Mouse (Mus musculus): ENCODE results near the gene Fgg.

GRCm38 (mm10) chr3:83042451-83042850 lies 34.9 kb downstream of the Fgg start:
- TF ChIP-seq CTCF (IDR thresholded peaks at IDR 0.05; ENCODE audit: low read depth): no peak
- TF ChIP-seq EP300 (optimal IDR thresholded peaks at IDR 0.05): no peak

Data from stomach, postnatal 0 days (tissue).